Mouse (Mus musculus) erythroblast, embryonic 14.5 days (primary cell): Measurements from ENCODE around the gene Dus3l. TPM values are rescaled to one million over a fixed set of nuclear protein-coding genes. Genes with fewer than 3 reads are reported as not detected.
A peak's percentile ranks its signal among the peaks of the same experiment; 100 is the strongest.

Experiments used
- H3K27me3 ChIP-seq: 2 replicates; pipeline ENCODE4 v1.6.1; 2012; ENCODE audit warnings: inconsistent platforms; ENCODE audit not compliant: control insufficient read depth
- H3K36me3 ChIP-seq: 2 replicates; pipeline ENCODE4 v1.6.1; 2012; ENCODE audit warnings: mild to moderate bottlenecking, inconsistent platforms; ENCODE audit not compliant: control insufficient read depth
- H3K4me1 ChIP-seq: 2 replicates; pipeline ENCODE4 v1.6.1; 2012; ENCODE audit warnings: inconsistent platforms; ENCODE audit not compliant: control insufficient read depth
- H3K4me3 ChIP-seq: replicated peaks from 2 replicates; pipeline ENCODE3; 2012; ENCODE audit warnings: moderate library complexity, mild to moderate bottlenecking, inconsistent platforms
- H3K9me3 ChIP-seq: 2 replicates; pipeline ENCODE4 v1.6.1; 2012; ENCODE audit warnings: low read length, inconsistent platforms, mixed read lengths; ENCODE audit not compliant: control insufficient read depth
- GATA1 ChIP-seq: IDR thresholded peaks from 2 replicates; pipeline ENCODE4 v1.6.1; 2012; ENCODE audit warnings: low read length, inconsistent platforms, mixed read lengths
- TAL1 ChIP-seq: IDR thresholded peaks from 3 replicates; pipeline ENCODE4 v1.6.1; 2012; ENCODE audit warnings: low read length, inconsistent platforms, mixed read lengths
- polyA plus RNA-seq: library from polyadenylated mRNA; stranded (reverse); fragments of >175 nt; gene quantifications from 2 replicates; pipeline ENCODE4 v1.2.3, GENCODE M21; 2012

Dus3l gene
- polyA plus RNA-seq, 1 experiment: 2.7 TPM

- H3K27me3 ChIP-seq: peaks cover 20% of the 10 kb centered on the region
- H3K4me1 ChIP-seq: peaks cover 89% of the 10 kb centered on the region
- peak; percentile 13; the same call in 1 of the 2 replicates for TF ChIP-seq GATA1
- no peak for TF ChIP-seq TAL1
- peaks cover 4% of the 10 kb centered on the region; the same call in 1 of the 2 replicates for H3K36me3 ChIP-seq
- peaks cover 5% of the 10 kb centered on the region for H3K9me3 ChIP-seq
- H3K4me3 ChIP-seq: peak overlapping the region; percentile 71
These were observed 3.5 kb upstream of the Dus3l start for GRCm38 (mm10) chr17:56761077-56761476.

GRCm38 (mm10) chr17:56761991-56762410 is 2.6 kb upstream of the Dus3l start:
- peak; percentile 92 for TF ChIP-seq GATA1
- TF ChIP-seq TAL1: peak; percentile 85
- peaks cover 11% of the 10 kb centered on the region for H3K27me3 ChIP-seq
- peak overlapping the region; percentile 71 for H3K4me3 ChIP-seq
- peaks cover 5% of the 10 kb centered on the region for H3K9me3 ChIP-seq
- H3K36me3 ChIP-seq: peaks cover 12% of the 10 kb centered on the region
- peaks cover 86% of the 10 kb centered on the region for H3K4me1 ChIP-seq

GRCm38 (mm10) chr17:56762769-56763731 is 1.5 kb upstream of the Dus3l start:
- TF ChIP-seq TAL1: no peak
- TF ChIP-seq GATA1: peak; percentile 60
- Histone ChIP-seq H3K27me3 (peaks cover 4% of the 10 kb centered on the region; the same call in 1 of the 2 replicates), H3K36me3 (peaks cover 23% of the 10 kb centered on the region), H3K4me3 (peak overlapping the region; percentile 71), H3K9me3 (peaks cover 10% of the 10 kb centered on the region), H3K4me1 (peaks cover 78% of the 10 kb centered on the region)

GRCm38 (mm10) chr17:56763741-56764250 is 761 bp upstream of the Dus3l start:
- no peak for TF ChIP-seq TAL1
- TF ChIP-seq GATA1: no peak
- peaks cover 70% of the 10 kb centered on the region for H3K4me1 ChIP-seq
- peaks cover 4% of the 10 kb centered on the region; the same call in 1 of the 2 replicates for H3K27me3 ChIP-seq
- H3K4me3 ChIP-seq: peak overlapping the region; percentile 100
- H3K36me3 ChIP-seq: peaks cover 30% of the 10 kb centered on the region
- peaks cover 12% of the 10 kb centered on the region for H3K9me3 ChIP-seq

GRCm38 (mm10) chr17:56765431-56765830 is 874 bp downstream of the Dus3l start:
- Histone ChIP-seq H3K27me3 (no peaks in the 10 kb centered on the region), H3K4me3 (peak overlapping the region; percentile 100), H3K4me1 (peaks cover 54% of the 10 kb centered on the region), H3K36me3 (peaks cover 46% of the 10 kb centered on the region), H3K9me3 (peaks cover 12% of the 10 kb centered on the region)
- TF ChIP-seq TAL1: no peak
- TF ChIP-seq GATA1: no peak

- Histone ChIP-seq H3K9me3 (peaks cover 12% of the 10 kb centered on the region), H3K27me3 (no peaks in the 10 kb centered on the region), H3K4me3 (no peak overlapping the region), H3K36me3 (peaks cover 60% of the 10 kb centered on the region), H3K4me1 (peaks cover 40% of the 10 kb centered on the region)
- TF ChIP-seq GATA1 (no peak), TAL1 (no peak)
These were observed 2.3 kb downstream of the Dus3l start for GRCm38 (mm10) chr17:56766631-56767405.

GRCm38 (mm10) chr17:56767531-56768135 is 3.1 kb downstream of the Dus3l start:
- Histone ChIP-seq H3K27me3 (no peaks in the 10 kb centered on the region), H3K36me3 (peaks cover 68% of the 10 kb centered on the region), H3K4me3 (no peak overlapping the region), H3K9me3 (peaks cover 12% of the 10 kb centered on the region), H3K4me1 (peaks cover 35% of the 10 kb centered on the region)
- TF ChIP-seq TAL1: no peak
- no peak for TF ChIP-seq GATA1

- Histone ChIP-seq H3K36me3 (peaks cover 79% of the 10 kb centered on the region), H3K4me3 (no peak overlapping the region), H3K4me1 (peaks cover 35% of the 10 kb centered on the region), H3K9me3 (peaks cover 12% of the 10 kb centered on the region), H3K27me3 (no peaks in the 10 kb centered on the region)
- TF ChIP-seq GATA1 (no peak), TAL1 (no peak)
These were observed 4.4 kb downstream of the Dus3l start for GRCm38 (mm10) chr17:56768941-56769340.
